Comparison of ENCODE assay signal across 29 mouse cellular contexts in genomic region chr2:117403425-117404175, GRCm38 (mm10).
DNase-seq lines count a peak whose midpoint lies in the region; ATAC-seq and TF ChIP-seq lines count a peak whose summit lies in the region.
"Had no signal": no experiment of that assay in that cellular context is flagged by ENCODE, and none has a peak within 500 bp of the region (broad histone marks: within the 10 kb centered on the region; RNA-seq: fewer than 3 reads in every experiment).

No protein-coding gene starts in this region.

- TF ChIP-seq EP300 in CH12.LX (IDR thresholded peaks at IDR 0.05; ENCODE audit: low read length) = peak; percentile 50; the same call in 1 of the 2 replicates

- no peak overlapping the region for H3K4me3 ChIP-seq in CH12.LX (replicated peaks in 1 of 3; ENCODE audit: low read depth in 2 of 3, low read length in 2 of 3, poor library complexity in 1 of 3)
- H3K4me3 ChIP-seq: erythroblast, embryonic 14.5 days; heart, embryonic 10.5 days; heart, embryonic 15.5 days; hindbrain, embryonic 12.5 days; limb, embryonic 13.5 days; liver, embryonic 13.5 days; midbrain, embryonic 10.5 days; midbrain, embryonic 15.5 days had no signal

- no peaks in the 10 kb centered on the region for H3K27me3 ChIP-seq in CH12.LX (replicated peaks)
- no peaks in the 10 kb centered on the region for H3K27me3 ChIP-seq in splenic B cell, adult 2 months (ENCODE audit: control insufficient read depth, insufficient read depth, low read length, poor library complexity, severe bottlenecking)
- H3K27me3 ChIP-seq: heart, embryonic 15.5 days; hindbrain, embryonic 12.5 days; limb, embryonic 13.5 days; liver, embryonic 13.5 days; midbrain, embryonic 15.5 days had no signal

- no peaks in the 10 kb centered on the region for H3K36me3 ChIP-seq in CH12.LX (replicated peaks in 1 of 2; ENCODE audit: control insufficient read depth in 1 of 2, insufficient read depth in 1 of 2, low read length in 1 of 2)
- no peaks in the 10 kb centered on the region for H3K36me3 ChIP-seq in splenic B cell, adult 2 months (ENCODE audit: control insufficient read depth, insufficient read depth, low read length, poor library complexity, severe bottlenecking)
- H3K36me3 ChIP-seq: heart, embryonic 10.5 days; heart, embryonic 15.5 days; hindbrain, embryonic 12.5 days; limb, embryonic 13.5 days; liver, embryonic 13.5 days; midbrain, embryonic 10.5 days; midbrain, embryonic 15.5 days had no signal

- TF ChIP-seq RAD21 in CH12.LX (IDR thresholded peaks at IDR 0.05; ENCODE audit: low read depth, low read length) = no peak

- H3K27ac ChIP-seq in CH12.LX (ENCODE audit: insufficient read depth, low read depth) = no peak overlapping the region
- H3K27ac ChIP-seq: heart, embryonic 10.5 days; heart, embryonic 15.5 days; hindbrain, embryonic 12.5 days; limb, embryonic 13.5 days; liver, embryonic 13.5 days; midbrain, embryonic 10.5 days; midbrain, embryonic 15.5 days had no signal

- H3K9me3 ChIP-seq in CH12.LX (replicated peaks; ENCODE audit: low read length) = no peaks in the 10 kb centered on the region
- H3K9me3 ChIP-seq: heart, embryonic 10.5 days; heart, embryonic 15.5 days; hindbrain, embryonic 12.5 days; limb, embryonic 13.5 days; liver, embryonic 13.5 days; midbrain, embryonic 10.5 days; midbrain, embryonic 15.5 days had no signal

- H3K79me2 ChIP-seq in CH12.LX (replicated peaks; ENCODE audit: control insufficient read depth, extremely low read depth, insufficient read depth, poor library complexity, severe bottlenecking) = no peaks in the 10 kb centered on the region

- TF ChIP-seq POLR2A in CH12.LX (IDR thresholded peaks at IDR 0.05; ENCODE audit: low read depth, low read length) = no peak

- TF ChIP-seq CTCF in CH12.LX (conservative IDR thresholded peaks at IDR 0.05 in 1 of 2, IDR thresholded peaks at IDR 0.05 in 1 of 2; ENCODE audit: low read depth in 2 of 2, low read length in 2 of 2) = no peak

- ATAC-seq in inflammation-experienced regulatory T-cells, adult 6 months = peak; percentile 38
- ATAC-seq in frontal cortex, adult (ENCODE audit: low TSS enrichment) = no peak
- ATAC-seq: forebrain, embryonic 16.5 days; lung, postnatal 0 days; midbrain, embryonic 15.5 days had no signal

- peak; percentile 38 for DNase-seq in CD4-positive, CD25-positive, alpha-beta regulatory T cell, adult 2 months (ENCODE audit: low read depth, low spot score)
- DNase-seq in CH12.LX (ENCODE audit: extremely low read depth) = no peak
- DNase-seq in splenic B cell, adult 2 months (ENCODE audit: low read depth, low spot score) = peak; percentile 29
- no peak for DNase-seq in adrenal gland, adult 8-10 months
- DNase-seq: adrenal gland, adult 2 months; B cell, adult 2 months; cerebellum, adult 9-10 months; gastrocnemius, postnatal 14 days; heart, adult 11 months; heart, postnatal 36 days; kidney, adult 11 months; kidney, postnatal 14 days; layer of hippocampus, adult 9-11 months; liver, embryonic 13.5 days; lung, adult 18-20 months; lung, postnatal 4 days; right cerebral cortex, postnatal 25 days; thymus, adult 2 months had no signal

- no peak overlapping the region for H3K9ac ChIP-seq in CH12.LX (ENCODE audit: insufficient read depth, low read depth)
- H3K9ac ChIP-seq: heart, embryonic 15.5 days; hindbrain, embryonic 12.5 days; limb, embryonic 13.5 days; liver, embryonic 13.5 days; midbrain, embryonic 15.5 days had no signal

- in situ Hi-C loops in CH12.LX (cut with MboI; ENCODE audit: low pct_ligation_motif_present, low pct_unique_long_range_greater_than_20kb, low sequenced_read_pairs) = no loop called here

- dilution Hi-C loops in CH12.LX (cut with MboI; ENCODE audit: extremely low pct_ligation_motif_present, extremely low pct_unique_long_range_greater_than_20kb, low sequenced_read_pairs) = no loop called here

- H3K4me1 ChIP-seq in CH12.LX (ENCODE audit: control insufficient read depth in 1 of 2, insufficient read depth in 2 of 2) = peaks cover 4 to 40% of the 10 kb centered on the region in 2 experiments
- H3K4me1 ChIP-seq: heart, embryonic 10.5 days; heart, embryonic 15.5 days; hindbrain, embryonic 12.5 days; limb, embryonic 13.5 days; liver, embryonic 13.5 days; midbrain, embryonic 15.5 days had no signal

- H3K4me2 ChIP-seq in CH12.LX (ENCODE audit: insufficient read depth, low read depth, poor library complexity, severe bottlenecking) = no peak overlapping the region
- H3K4me2 ChIP-seq: heart, embryonic 15.5 days; hindbrain, embryonic 12.5 days; limb, embryonic 13.5 days; liver, embryonic 13.5 days; midbrain, embryonic 15.5 days had no signal

TF ChIP-seq in CH12.LX, 34 proteins besides CTCF, POLR2A, EP300 and RAD21:
- no peak for TF ChIP-seq BHLHE40 (IDR thresholded peaks at IDR 0.05; ENCODE audit: low read depth, low read length)
- TF ChIP-seq USF2 (conservative IDR thresholded peaks at IDR 0.05; ENCODE audit: low read depth, low read length) = no peak
- TF ChIP-seq KAT2A (IDR thresholded peaks at IDR 0.05; ENCODE audit: insufficient replicate concordance, low read length) = no peak
- TF ChIP-seq UBTF (IDR thresholded peaks at IDR 0.05; ENCODE audit: low read depth, low read length) = no peak
- TF ChIP-seq NELFE (IDR thresholded peaks at IDR 0.05; ENCODE audit: low read depth, low read length) = no peak
- TF ChIP-seq SMC3 (IDR thresholded peaks at IDR 0.05; ENCODE audit: low read depth, low read length) = no peak

Comparison
In these comparisons a context has a peak if more than half of its experiments do, and no peak if none do; other contexts are left out.
1. DNase-seq: peak in CD4-positive, CD25-positive, alpha-beta regulatory T cell, adult 2 months (single experiment) and splenic B cell, adult 2 months (single experiment); none in CH12.LX (single experiment) and adrenal gland, adult 8-10 months (single experiment).